Comparison of ENCODE assay signal across 8 mouse cellular contexts in genomic region chr7:45739162-45739763, GRCm38 (mm10). TPM values are rescaled to one million over a fixed set of nuclear protein-coding genes. Genes with fewer than 3 reads are reported as not detected.
A peak's percentile ranks its signal among the peaks of the same experiment; 100 is the strongest.
DNase-seq lines count a peak whose midpoint lies in the region; ATAC-seq and TF ChIP-seq lines count a peak whose summit lies in the region.

No protein-coding gene starts in this region.

- no peaks in the 10 kb centered on the region for H3K27me3 ChIP-seq in heart, embryonic 14.5 days (ENCODE audit: control insufficient read depth, insufficient read depth, low read length)
- no peaks in the 10 kb centered on the region for H3K27me3 ChIP-seq in liver, embryonic 14.5 days (ENCODE audit: control insufficient read depth, insufficient read depth, low read length)
- H3K27me3 ChIP-seq in neural tube, embryonic 13.5 days, result peaks cover 11% of the 10 kb centered on the region; the same call in 1 of the 2 replicates

- no peak overlapping the region for H3K27ac ChIP-seq in heart, embryonic 14.5 days (replicated peaks in 1 of 2; ENCODE audit: control insufficient read depth in 1 of 2, insufficient read depth in 1 of 2, low read depth in 2 of 2, low read length in 2 of 2)
- H3K27ac ChIP-seq in liver, embryonic 14.5 days, result no peak overlapping the region
- H3K27ac ChIP-seq in neural tube, embryonic 13.5 days (replicated peaks), result no peak overlapping the region

- H3K36me3 ChIP-seq in heart, embryonic 14.5 days (ENCODE audit: control insufficient read depth, insufficient read depth, low read length), result no peaks in the 10 kb centered on the region
- H3K36me3 ChIP-seq in liver, embryonic 14.5 days (replicated peaks; ENCODE audit: control insufficient read depth, insufficient read depth, low read depth), result no peaks in the 10 kb centered on the region
- H3K36me3 ChIP-seq in neural tube, embryonic 13.5 days, result no peaks in the 10 kb centered on the region

- H3K4me2 ChIP-seq in heart, embryonic 14.5 days (ENCODE audit: low read length), result no peak overlapping the region
- no peak overlapping the region for H3K4me2 ChIP-seq in liver, embryonic 14.5 days (ENCODE audit: low read depth)
- H3K4me2 ChIP-seq in neural tube, embryonic 13.5 days, result no peak overlapping the region

- no peaks in the 10 kb centered on the region for H3K9me3 ChIP-seq in heart, embryonic 14.5 days (ENCODE audit: control insufficient read depth, low read length)
- H3K9me3 ChIP-seq in liver, embryonic 14.5 days (ENCODE audit: control insufficient read depth, low read length), result no peaks in the 10 kb centered on the region
- no peaks in the 10 kb centered on the region for H3K9me3 ChIP-seq in neural tube, embryonic 13.5 days

- TF ChIP-seq CTCF in liver, embryonic 14.5 days (IDR thresholded peaks at IDR 0.05; ENCODE audit: low read depth), result peak; percentile 87

- TF ChIP-seq EP300 in liver, embryonic 14.5 days (IDR thresholded peaks at IDR 0.05; ENCODE audit: low read depth), result no peak

- peak; percentile 90 for DNase-seq in CD4-positive helper T cell, adult 2 months (ENCODE audit: low read depth, low spot score)
- DNase-seq in adrenal gland, adult (ENCODE audit: inconsistent age in 2 of 2, low spot score in 1 of 2), result peak; percentile 82 to 94
- DNase-seq in embryo, embryonic 11 days, result peak; percentile 88
- peak; percentile 93 for DNase-seq in kidney, postnatal 10 days
- DNase-seq in liver, embryonic 14.5 days (ENCODE audit: low read depth in 3 of 3, low spot score in 3 of 3), result peak in 1 of 3 experiments; percentile 75
- DNase-seq in testis, postnatal 10 days (ENCODE audit: low spot score), result peak; percentile 91

- WGBS in heart, embryonic 14.5 days, result 5% methylated on average over 9 of the region's 9 CpGs
- WGBS in liver, embryonic 14.5 days (ENCODE audit: insufficient replicate concordance), result 6% methylated on average over 9 of the region's 9 CpGs
- 6% methylated on average over 9 of the region's 9 CpGs for WGBS in neural tube, embryonic 13.5 days

- H3K4me3 ChIP-seq in heart, embryonic 14.5 days (ENCODE audit: control insufficient read depth in 1 of 2, insufficient read depth in 1 of 2, low read depth in 1 of 2, low read length in 2 of 2), result no peak overlapping the region
- no peak overlapping the region for H3K4me3 ChIP-seq in liver, embryonic 14.5 days (ENCODE audit: insufficient read depth in 1 of 2, low read depth in 2 of 2, low read length in 2 of 2)
- no peak overlapping the region for H3K4me3 ChIP-seq in neural tube, embryonic 13.5 days

- peaks cover 0 to 3% of the 10 kb centered on the region in 2 experiments; a peak in 1 of 4 replicates for H3K4me1 ChIP-seq in heart, embryonic 14.5 days (ENCODE audit: control insufficient read depth in 2 of 2, insufficient read depth in 2 of 2, low read length in 2 of 2)
- H3K4me1 ChIP-seq in liver, embryonic 14.5 days (replicated peaks; ENCODE audit: control insufficient read depth in 2 of 2, insufficient read depth in 2 of 2, low read length in 1 of 2), result peaks cover 0 to 4% of the 10 kb centered on the region in 2 experiments; a peak in 2 of 4 replicates
- H3K4me1 ChIP-seq in neural tube, embryonic 13.5 days (replicated peaks), result no peaks in the 10 kb centered on the region

- ATAC-seq in heart, embryonic 14.5 days (ENCODE audit: insufficient number of reproducible peaks, insufficient read depth, low FRiP score, low read depth), result peak; percentile 34; the same call in 1 of the 2 replicates
- peak; percentile 58; the same call in 1 of the 2 replicates for ATAC-seq in liver, embryonic 14.5 days (ENCODE audit: insufficient read depth)
- peak; percentile 89 for ATAC-seq in neural tube, embryonic 13.5 days (ENCODE audit: low read depth)

- no peak overlapping the region for H3K9ac ChIP-seq in heart, embryonic 14.5 days (ENCODE audit: low read length)
- H3K9ac ChIP-seq in liver, embryonic 14.5 days (replicated peaks), result no peak overlapping the region
- H3K9ac ChIP-seq in neural tube, embryonic 13.5 days, result no peak overlapping the region

RNA-seq across cellular contexts. Expression of gene Spaca4, which starts 13.7 kb away (rescaled TPM):
- polyA plus RNA-seq in heart, embryonic 14.5 days (2014; fragmentation: Nextera tagmentation; extraction: Ambion mirVana), result not detected in 2 replicates
- not detected in 2 replicates for polyA plus RNA-seq in liver, embryonic 14.5 days (2012; rRNA removed)
- not detected in 2 replicates for polyA plus RNA-seq in liver, embryonic 14.5 days (2014; fragmentation: Nextera tagmentation; extraction: Ambion mirVana)
- polyA plus RNA-seq in neural tube, embryonic 13.5 days (2015; fragmentation: Nextera tagmentation; extraction: Ambion mirVana), result not detected in 2 replicates

RNA-seq across cellular contexts. Expression of gene Fam83e, which starts 18.3 kb away (rescaled TPM):
- polyA plus RNA-seq in heart, embryonic 14.5 days (2014; fragmentation: Nextera tagmentation; extraction: Ambion mirVana), result 0.16 and 0.31 TPM in 2 replicates
- 0.31 and 0.32 TPM in 2 replicates for polyA plus RNA-seq in liver, embryonic 14.5 days (2012; rRNA removed)
- polyA plus RNA-seq in liver, embryonic 14.5 days (2014; fragmentation: Nextera tagmentation; extraction: Ambion mirVana), result 0.14 and 0.32 TPM in 2 replicates
- 0.39 and 0.55 TPM in 2 replicates for polyA plus RNA-seq in neural tube, embryonic 13.5 days (2015; fragmentation: Nextera tagmentation; extraction: Ambion mirVana)

RNA-seq across cellular contexts. Expression of gene Sphk2, which starts 21.5 kb away (rescaled TPM):
- 11.9 and 12.5 TPM in 2 replicates for polyA plus RNA-seq in heart, embryonic 14.5 days (2014; fragmentation: Nextera tagmentation; extraction: Ambion mirVana)
- polyA plus RNA-seq in liver, embryonic 14.5 days (2012; rRNA removed), result 7.6 and 9.1 TPM in 2 replicates
- polyA plus RNA-seq in liver, embryonic 14.5 days (2014; fragmentation: Nextera tagmentation; extraction: Ambion mirVana), result 5.8 and 9.0 TPM in 2 replicates
- polyA plus RNA-seq in neural tube, embryonic 13.5 days (2015; fragmentation: Nextera tagmentation; extraction: Ambion mirVana), result 25.1 and 26.3 TPM in 2 replicates

RNA-seq across cellular contexts. Expression of gene Rpl18, which starts 24.0 kb away (rescaled TPM):
- polyA plus RNA-seq in heart, embryonic 14.5 days (2014; fragmentation: Nextera tagmentation; extraction: Ambion mirVana), result 666 and 743 TPM in 2 replicates
- 499 and 605 TPM in 2 replicates for polyA plus RNA-seq in liver, embryonic 14.5 days (2012; rRNA removed)
- 832 and 846 TPM in 2 replicates for polyA plus RNA-seq in liver, embryonic 14.5 days (2014; fragmentation: Nextera tagmentation; extraction: Ambion mirVana)
- 570 and 614 TPM in 2 replicates for polyA plus RNA-seq in neural tube, embryonic 13.5 days (2015; fragmentation: Nextera tagmentation; extraction: Ambion mirVana)

RNA-seq across cellular contexts. Expression of gene Dbp, which starts 34.4 kb away (rescaled TPM):
- polyA plus RNA-seq in heart, embryonic 14.5 days (2014; fragmentation: Nextera tagmentation; extraction: Ambion mirVana), result 4.5 and 7.3 TPM in 2 replicates
- 0.69 and 0.80 TPM in 2 replicates for polyA plus RNA-seq in liver, embryonic 14.5 days (2012; rRNA removed)
- polyA plus RNA-seq in liver, embryonic 14.5 days (2014; fragmentation: Nextera tagmentation; extraction: Ambion mirVana), result 0.51 and 0.54 TPM in 2 replicates
- 3.1 and 4.1 TPM in 2 replicates for polyA plus RNA-seq in neural tube, embryonic 13.5 days (2015; fragmentation: Nextera tagmentation; extraction: Ambion mirVana)

Comparison
In these comparisons a context has a peak if more than half of its experiments do, and no peak if none do; other contexts are left out.
1. ATAC-seq: peak in every context shown above with its lines; median percentile 89 in neural tube, embryonic 13.5 days; 58 in liver, embryonic 14.5 days; 34 in heart, embryonic 14.5 days.